Mouse (Mus musculus): Measurements from ENCODE around the gene Suclg2. TPM values are rescaled to one million over a fixed set of nuclear protein-coding genes. Genes with fewer than 3 reads are reported as not detected.
A peak's percentile ranks its signal among the peaks of the same experiment; 100 is the strongest.

Suclg2 gene
- polyA plus RNA-seq, 1 experiment from 2014 or later, result 67.6 TPM

GRCm38 (mm10) chr6:95596766-95597750 lies 121.5 kb downstream of the Suclg2 start:
- 63% methylated on average over 15 of the region's 15 CpGs for WGBS
- no peak overlapping the region for H3K27ac ChIP-seq (replicated peaks)

GRCm38 (mm10) chr6:95595852-95596251 lies 122.7 kb downstream of the Suclg2 start:
- no peaks in the 10 kb centered on the region for H3K4me1 ChIP-seq (replicated peaks; ENCODE audit: control insufficient read depth, insufficient read depth)
- 0 out of 2 replicates have a peak, but pooled peaks cover 3% of the 10 kb centered on the region for H3K36me3 ChIP-seq (ENCODE audit: control insufficient read depth, insufficient read depth, low read length)
- DNase-seq (ENCODE audit: low spot score) (no peak), ATAC-seq (ENCODE audit: low FRiP score, low TSS enrichment) (no peak)
- no peak overlapping the region for H3K4me3 ChIP-seq (ENCODE audit: low read depth, low read length)
- WGBS, result 75% methylated on average over 2 of the region's 2 CpGs
- no peak for TF ChIP-seq CTCF (IDR thresholded peaks at IDR 0.05; ENCODE audit: low read depth)
- no peak for TF ChIP-seq EP300 (optimal IDR thresholded peaks at IDR 0.05)
- no peak overlapping the region for H3K4me2 ChIP-seq (replicated peaks; ENCODE audit: low read depth)
- H3K9ac ChIP-seq (ENCODE audit: low read length), result no peak overlapping the region
- no peaks in the 10 kb centered on the region for H3K9me3 ChIP-seq (ENCODE audit: control insufficient read depth, low read length)
- H3K27ac ChIP-seq (replicated peaks), result no peak overlapping the region
- H3K27me3 ChIP-seq (ENCODE audit: control insufficient read depth, insufficient read depth, low read length), result no peaks in the 10 kb centered on the region

More at GRCm38 (mm10) chr6:95596766-95597750, 121.5 kb downstream of the Suclg2 start:
- no peaks in the 10 kb centered on the region for H3K4me1 ChIP-seq (replicated peaks; ENCODE audit: control insufficient read depth, insufficient read depth)
- H3K36me3 ChIP-seq (ENCODE audit: control insufficient read depth, insufficient read depth, low read length), result 0 out of 2 replicates have a peak, but pooled peaks cover 3% of the 10 kb centered on the region
- no peak for TF ChIP-seq CTCF (IDR thresholded peaks at IDR 0.05; ENCODE audit: low read depth)
- TF ChIP-seq EP300 (optimal IDR thresholded peaks at IDR 0.05), result no peak
- no peak overlapping the region for H3K9ac ChIP-seq (ENCODE audit: low read length)
- H3K4me3 ChIP-seq (ENCODE audit: low read depth, low read length), result no peak overlapping the region
- DNase-seq (ENCODE audit: low spot score), result peak; percentile 18
- no peaks in the 10 kb centered on the region for H3K27me3 ChIP-seq (ENCODE audit: control insufficient read depth, insufficient read depth, low read length)
- no peaks in the 10 kb centered on the region for H3K9me3 ChIP-seq (ENCODE audit: control insufficient read depth, low read length)
- no peak for ATAC-seq (ENCODE audit: low FRiP score, low TSS enrichment)
- H3K4me2 ChIP-seq (replicated peaks; ENCODE audit: low read depth), result no peak overlapping the region

GRCm38 (mm10) chr6:95594239-95594638 lies 124.4 kb downstream of the Suclg2 start:
- Histone ChIP-seq H3K9me3 (ENCODE audit: control insufficient read depth, low read length) (no peaks in the 10 kb centered on the region), H3K4me1 (replicated peaks; ENCODE audit: control insufficient read depth, insufficient read depth) (no peaks in the 10 kb centered on the region), H3K4me3 (ENCODE audit: low read depth, low read length) (no peak overlapping the region), H3K9ac (ENCODE audit: low read length) (no peak overlapping the region), H3K36me3 (ENCODE audit: control insufficient read depth, insufficient read depth, low read length) (0 out of 2 replicates have a peak, but pooled peaks cover 3% of the 10 kb centered on the region), H3K27me3 (ENCODE audit: control insufficient read depth, insufficient read depth, low read length) (no peaks in the 10 kb centered on the region), H3K27ac (replicated peaks) (no peak overlapping the region), H3K4me2 (replicated peaks; ENCODE audit: low read depth) (no peak overlapping the region)
- TF ChIP-seq EP300 (optimal IDR thresholded peaks at IDR 0.05) (no peak), CTCF (IDR thresholded peaks at IDR 0.05; ENCODE audit: low read depth) (no peak)
- peak; percentile 46 for DNase-seq (ENCODE audit: low spot score)
- no peak for ATAC-seq (ENCODE audit: low FRiP score, low TSS enrichment)
- WGBS, result 59% methylated on average over 4 of the region's 4 CpGs

GRCm38 (mm10) chr6:95592396-95592795 lies 126.2 kb downstream of the Suclg2 start:
- H3K27ac ChIP-seq (replicated peaks), result no peak overlapping the region
- no peaks in the 10 kb centered on the region for H3K4me1 ChIP-seq (replicated peaks; ENCODE audit: control insufficient read depth, insufficient read depth)
- 78% methylated on average over 6 of the region's 6 CpGs for WGBS
- no peaks in the 10 kb centered on the region for H3K27me3 ChIP-seq (ENCODE audit: control insufficient read depth, insufficient read depth, low read length)
- no peak overlapping the region for H3K4me3 ChIP-seq (ENCODE audit: low read depth, low read length)
- TF ChIP-seq CTCF (IDR thresholded peaks at IDR 0.05; ENCODE audit: low read depth) (no peak), EP300 (optimal IDR thresholded peaks at IDR 0.05) (no peak)
- no peaks in the 10 kb centered on the region for H3K9me3 ChIP-seq (ENCODE audit: control insufficient read depth, low read length)
- H3K4me2 ChIP-seq (replicated peaks; ENCODE audit: low read depth), result no peak overlapping the region
- ATAC-seq (ENCODE audit: low FRiP score, low TSS enrichment) (no peak), DNase-seq (ENCODE audit: low spot score) (no peak)
- H3K9ac ChIP-seq (ENCODE audit: low read length), result no peak overlapping the region
- 0 out of 2 replicates have a peak, but pooled peaks cover 3% of the 10 kb centered on the region for H3K36me3 ChIP-seq (ENCODE audit: control insufficient read depth, insufficient read depth, low read length)

GRCm38 (mm10) chr6:95590463-95590862 lies 128.1 kb downstream of the Suclg2 start:
- Histone ChIP-seq H3K4me1 (replicated peaks; ENCODE audit: control insufficient read depth, insufficient read depth) (no peaks in the 10 kb centered on the region), H3K36me3 (ENCODE audit: control insufficient read depth, insufficient read depth, low read length) (0 out of 2 replicates have a peak, but pooled peaks cover 3% of the 10 kb centered on the region), H3K4me3 (ENCODE audit: low read depth, low read length) (no peak overlapping the region), H3K9ac (ENCODE audit: low read length) (no peak overlapping the region), H3K9me3 (ENCODE audit: control insufficient read depth, low read length) (no peaks in the 10 kb centered on the region), H3K4me2 (replicated peaks; ENCODE audit: low read depth) (no peak overlapping the region), H3K27ac (replicated peaks) (no peak overlapping the region), H3K27me3 (ENCODE audit: control insufficient read depth, insufficient read depth, low read length) (no peaks in the 10 kb centered on the region)
- DNase-seq (ENCODE audit: low spot score) (no peak), ATAC-seq (ENCODE audit: low FRiP score, low TSS enrichment) (no peak)
- TF ChIP-seq EP300 (optimal IDR thresholded peaks at IDR 0.05) (no peak), CTCF (IDR thresholded peaks at IDR 0.05; ENCODE audit: low read depth) (no peak)
- 68% methylated on average over 4 of the region's 4 CpGs for WGBS
